Mouse (Mus musculus) kidney, adult 18-20 months (tissue): ENCODE measurements at regions not wholly inside any gene's neighbourhood (a gene's known extent, or its start where the extent isn't known, plus 50 kb on each side); places are given as distances from the start of the nearest gene placed in this dataset.

Experiments used
- DNase-seq: peaks from one replicate; pipeline ENCODE4 v3.0.0; 2021

DNA sequence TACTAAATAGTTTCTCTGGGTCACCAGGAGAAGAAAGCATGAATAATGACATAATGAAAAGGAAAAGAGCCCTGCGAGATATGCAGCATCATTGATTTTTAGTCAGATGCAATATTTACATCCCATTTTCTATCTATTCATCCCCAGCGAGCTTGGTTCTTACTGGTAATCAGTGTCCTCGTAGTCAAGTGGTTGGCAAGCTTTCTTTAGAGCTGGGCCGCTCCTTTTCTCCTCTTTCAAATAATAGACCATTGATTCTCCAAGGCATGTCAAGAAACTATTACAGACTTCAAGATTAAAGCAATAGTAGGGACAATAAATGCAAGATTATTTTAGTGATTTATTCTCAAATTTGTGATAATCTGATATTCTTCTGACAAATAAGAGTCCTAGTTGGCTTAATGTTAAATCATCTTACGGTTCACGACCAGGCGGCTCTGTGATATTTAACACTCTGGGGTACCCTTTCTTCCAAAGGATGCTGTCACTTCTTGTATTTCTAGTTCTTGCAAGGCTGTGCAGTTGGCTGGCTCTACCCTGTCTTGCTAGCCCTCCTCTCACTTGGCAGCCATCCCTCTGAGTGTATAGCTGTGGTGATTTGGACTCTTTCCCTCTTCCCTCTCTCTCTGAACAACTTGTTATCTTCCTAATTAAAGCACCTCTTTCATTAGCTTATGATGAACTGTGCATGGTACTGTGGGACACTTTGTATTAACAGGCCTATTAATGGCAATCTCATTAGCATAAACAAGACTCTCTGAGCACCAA lies 185.6 kb upstream of the Usp25 start:
- DNase-seq: no peak

DNA sequence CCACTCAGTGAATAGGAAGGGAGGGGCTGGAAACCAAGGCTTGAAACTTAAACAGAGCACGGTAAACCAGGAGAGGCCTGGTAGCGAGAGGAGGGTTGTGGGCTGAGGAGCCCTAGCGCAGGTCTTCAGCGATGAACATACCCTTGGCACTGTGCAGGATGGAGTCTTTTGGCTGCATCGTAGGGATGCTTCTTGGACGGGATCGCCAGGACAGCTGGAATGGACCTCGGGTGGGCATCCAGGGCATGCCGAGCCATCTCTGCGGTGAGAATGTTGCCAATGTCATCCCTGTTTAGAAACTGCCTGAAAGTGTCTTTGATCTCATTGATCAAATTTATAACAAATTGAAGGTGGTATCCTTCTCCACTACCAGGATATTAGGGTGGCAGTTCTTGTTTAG lies 192.2 kb upstream of the Usp25 start:
- DNase-seq: no peak

DNA sequence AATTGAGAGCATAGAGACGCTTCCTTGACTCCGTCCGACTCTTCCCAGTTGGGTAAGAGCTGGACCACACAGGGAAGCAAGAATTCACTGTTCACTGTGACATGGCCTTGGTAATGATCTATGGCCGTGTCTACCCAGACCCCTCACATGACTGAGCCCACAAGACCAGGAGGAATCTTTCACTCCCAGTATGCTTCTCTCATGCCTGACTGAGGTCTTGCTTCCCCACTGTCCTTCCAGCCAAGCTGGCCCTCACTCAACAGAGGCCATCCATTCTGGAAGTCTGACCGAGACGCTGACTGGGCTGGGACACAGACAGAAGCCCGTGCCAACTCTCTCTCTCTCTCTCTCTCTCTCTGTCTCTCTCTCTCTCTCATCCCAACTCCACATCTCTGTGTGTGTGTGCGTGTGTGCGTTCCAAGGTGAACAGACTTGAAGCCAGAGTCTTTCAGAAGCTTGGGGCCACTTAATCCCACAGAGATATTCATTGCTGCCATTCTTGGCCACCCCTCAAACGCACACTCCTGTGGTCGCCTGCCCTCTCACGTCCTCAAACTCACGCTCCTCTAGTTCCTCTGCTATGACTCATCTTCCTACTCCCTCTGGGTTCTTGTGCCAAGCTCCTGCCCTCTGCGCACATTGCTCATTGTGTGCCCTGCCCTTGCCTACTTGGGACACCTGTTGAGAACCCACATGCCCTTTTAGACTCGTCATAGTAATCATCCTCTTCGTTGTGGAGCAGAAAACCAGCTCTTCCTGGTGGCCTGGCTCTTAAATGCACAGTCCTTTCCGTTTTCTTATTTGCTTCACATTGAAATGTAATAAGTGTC lies 197.2 kb upstream of the Usp25 start:
- DNase-seq: no peak

DNA sequence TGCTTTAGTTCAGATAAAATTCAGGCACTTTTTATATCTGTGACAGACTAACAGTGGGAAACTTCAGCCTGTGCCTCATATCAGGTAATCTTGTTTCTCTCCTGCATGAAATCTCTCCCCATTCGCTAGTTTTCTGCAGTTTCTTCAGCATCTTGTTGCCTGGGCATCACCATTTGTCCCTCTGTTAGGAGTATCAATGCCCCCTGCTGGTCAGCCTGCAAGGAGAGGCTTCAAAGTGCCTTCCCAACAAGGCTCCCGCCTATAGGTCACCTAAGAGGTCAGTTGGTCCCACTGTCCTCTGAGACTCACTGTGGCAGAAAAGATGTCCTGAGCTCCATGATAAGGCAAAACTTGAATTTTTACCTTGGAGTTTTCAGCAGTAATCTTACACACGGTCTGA lies 209.8 kb upstream of the Usp25 start:
- DNase-seq: peak; percentile 43

DNA sequence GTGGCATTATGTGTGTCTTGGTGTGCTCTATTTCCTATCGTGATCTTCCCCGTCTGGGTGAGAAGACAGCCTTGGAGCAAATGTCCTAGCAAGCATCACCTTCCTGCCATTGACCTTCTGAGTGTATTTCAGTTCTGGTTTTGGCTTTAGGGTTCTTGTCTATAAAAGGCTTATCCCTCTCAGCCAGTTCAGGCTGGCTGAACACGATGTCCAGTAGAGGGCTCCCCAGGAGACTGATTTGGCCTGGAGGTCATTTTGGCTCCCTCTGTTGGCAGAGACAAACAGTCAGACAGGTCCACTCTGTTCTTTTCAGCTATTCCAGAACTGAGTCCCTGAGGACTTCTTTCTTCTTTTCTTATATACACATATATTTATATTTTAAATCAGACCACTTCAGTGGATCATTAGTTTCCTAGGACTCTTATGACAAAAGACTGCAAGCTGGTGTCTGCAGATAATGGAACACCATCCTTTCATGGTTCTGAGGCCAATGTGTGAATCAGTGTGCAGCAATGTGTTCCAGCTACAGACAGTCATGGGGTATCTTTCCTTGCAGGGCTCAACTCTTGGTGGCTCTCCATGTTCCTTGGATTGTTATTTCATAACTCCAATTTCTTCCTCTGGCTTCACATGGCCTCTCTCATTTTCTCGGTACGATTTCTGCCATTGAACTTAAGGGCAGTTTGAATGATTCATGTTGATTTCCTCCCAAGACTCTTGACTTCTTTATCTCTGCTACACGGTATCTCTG lies 226.9 kb upstream of the Usp25 start:
- peak; percentile 70 for DNase-seq

DNA sequence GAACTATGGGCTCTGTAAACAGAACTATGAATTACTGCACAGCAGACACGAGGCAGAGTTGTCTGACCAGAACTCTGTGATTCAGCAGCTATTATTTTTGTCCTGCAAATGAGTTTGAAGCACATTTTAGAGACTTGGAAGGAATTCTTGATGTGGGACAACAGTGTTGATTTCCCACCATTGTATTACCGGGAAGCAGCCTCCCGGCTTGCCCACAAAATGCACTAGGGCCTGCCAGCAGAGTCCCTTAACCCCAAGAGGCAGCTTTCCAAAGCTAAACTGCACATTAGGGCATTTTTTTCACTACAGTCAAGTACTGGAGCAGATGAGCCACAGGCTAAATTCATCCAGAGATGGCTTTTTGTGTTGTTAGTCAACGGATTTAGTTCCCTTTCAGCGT lies 230.8 kb upstream of the Usp25 start:
- no peak for DNase-seq

DNA sequence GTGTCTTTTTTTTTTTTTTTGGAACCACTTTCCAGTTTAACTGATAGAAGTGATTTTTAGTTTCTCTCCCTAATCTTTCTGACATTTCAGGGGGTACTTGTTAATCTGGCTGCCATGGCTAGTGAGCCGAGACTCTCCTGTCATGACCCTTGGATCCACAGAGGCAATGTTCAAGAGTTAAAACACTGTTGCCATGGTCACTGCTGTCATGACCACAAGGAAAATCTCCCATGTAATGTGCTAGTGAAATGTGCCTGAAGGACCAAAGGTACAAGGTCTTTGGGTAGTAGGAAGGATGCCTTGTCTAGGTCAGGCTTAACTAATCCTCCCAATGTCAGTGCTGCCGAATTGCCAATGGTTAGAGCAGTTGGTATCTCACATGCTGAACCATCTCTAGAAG lies 237.7 kb upstream of the Usp25 start:
- no peak for DNase-seq

DNA sequence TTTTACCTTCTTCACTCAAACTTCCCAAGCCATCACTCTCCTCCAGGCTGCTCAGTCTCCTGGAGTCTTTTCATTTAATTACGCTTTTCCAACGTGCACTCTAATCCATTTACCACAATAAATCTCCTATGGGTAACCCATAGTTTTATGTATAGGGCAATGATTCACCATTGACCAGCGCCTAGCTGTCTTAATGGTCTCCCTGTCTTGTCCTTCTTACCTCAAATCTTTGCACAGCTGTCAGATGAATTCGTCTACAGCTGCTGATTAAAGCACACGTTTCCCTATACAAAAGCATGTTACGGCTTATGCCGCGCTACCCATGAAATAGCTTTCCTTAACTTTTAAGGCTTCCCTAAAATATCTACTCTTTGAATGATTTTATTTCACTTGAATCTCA lies 239.5 kb upstream of the Usp25 start:
- DNase-seq: no peak

DNA sequence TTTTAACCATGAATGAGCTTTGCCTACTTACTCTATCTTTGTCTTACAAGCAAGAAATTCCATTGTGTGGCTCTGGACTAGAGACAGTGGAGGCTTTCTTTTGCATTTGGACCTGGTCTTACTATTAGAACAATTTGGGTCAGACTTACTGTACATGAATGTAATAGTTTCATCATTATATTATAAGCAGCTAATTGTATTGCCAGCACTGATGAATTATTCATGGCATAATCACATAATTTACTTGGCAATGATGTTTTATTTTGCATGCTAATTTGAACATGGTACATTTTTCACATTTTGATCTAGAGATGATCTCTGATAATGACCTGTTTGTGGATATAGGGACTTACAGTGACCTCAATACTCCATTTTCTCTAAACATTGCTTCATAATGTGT lies 240.0 kb upstream of the Usp25 start:
- DNase-seq: no peak

DNA sequence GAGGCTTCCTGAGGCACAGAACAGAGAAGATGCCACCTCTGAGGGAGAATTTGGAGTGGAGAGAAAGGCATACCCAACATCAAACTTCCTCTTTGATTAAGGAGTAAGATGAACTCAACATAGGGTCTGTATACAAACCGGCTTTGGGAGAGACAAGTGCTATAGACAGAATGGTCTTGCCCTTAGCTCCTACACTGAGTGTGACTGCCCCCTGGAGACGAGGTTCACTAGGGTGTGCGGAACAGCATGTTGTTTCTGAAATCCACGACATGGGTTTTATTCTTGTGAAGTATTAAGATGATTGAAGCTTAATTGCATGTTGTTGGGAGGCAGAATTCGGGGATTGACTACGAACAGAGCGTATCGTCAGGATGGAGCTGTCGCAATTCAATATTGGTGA lies 244.9 kb upstream of the Usp25 start:
- peak; percentile 63 for DNase-seq

DNA sequence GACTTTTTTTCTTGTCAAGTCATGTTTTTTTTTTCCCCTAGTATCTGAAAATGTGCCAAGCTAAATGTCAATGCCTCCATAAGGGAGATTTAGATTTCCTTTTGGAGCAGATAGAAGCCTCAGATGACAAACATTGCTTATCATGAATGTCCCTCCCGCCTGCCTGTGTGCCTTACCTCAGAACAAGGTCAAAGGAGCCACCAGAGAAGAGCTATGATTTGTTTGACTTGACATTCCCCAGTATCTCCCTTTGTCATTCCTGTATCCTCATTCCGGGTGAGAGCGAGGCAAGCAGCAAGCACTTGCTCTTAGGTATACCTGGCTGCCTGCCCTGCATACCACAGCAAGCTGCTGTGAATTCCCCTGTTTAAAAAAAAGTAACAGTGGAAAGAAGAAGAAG lies 246.9 kb upstream of the Usp25 start:
- DNase-seq: no peak

DNA sequence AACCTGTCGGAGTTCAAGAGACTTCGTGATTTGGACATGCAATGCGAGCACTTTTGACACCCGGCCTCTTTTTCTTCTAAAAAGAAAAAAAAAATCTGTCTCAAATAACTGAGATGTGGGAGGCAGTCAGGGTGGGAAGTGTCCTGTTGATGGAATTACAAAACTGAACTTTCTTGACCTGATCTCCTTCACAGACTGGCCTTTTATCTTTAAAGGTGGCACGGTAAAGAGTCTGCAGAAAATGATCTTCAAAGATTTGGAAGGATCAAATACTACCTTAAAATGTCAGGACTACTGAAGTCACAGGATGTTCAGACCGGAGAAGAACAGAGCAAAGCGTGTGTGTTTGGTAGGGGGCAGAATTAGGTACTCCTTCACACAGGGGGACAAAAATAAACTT lies 248.0 kb upstream of the Usp25 start:
- DNase-seq: no peak

DNA sequence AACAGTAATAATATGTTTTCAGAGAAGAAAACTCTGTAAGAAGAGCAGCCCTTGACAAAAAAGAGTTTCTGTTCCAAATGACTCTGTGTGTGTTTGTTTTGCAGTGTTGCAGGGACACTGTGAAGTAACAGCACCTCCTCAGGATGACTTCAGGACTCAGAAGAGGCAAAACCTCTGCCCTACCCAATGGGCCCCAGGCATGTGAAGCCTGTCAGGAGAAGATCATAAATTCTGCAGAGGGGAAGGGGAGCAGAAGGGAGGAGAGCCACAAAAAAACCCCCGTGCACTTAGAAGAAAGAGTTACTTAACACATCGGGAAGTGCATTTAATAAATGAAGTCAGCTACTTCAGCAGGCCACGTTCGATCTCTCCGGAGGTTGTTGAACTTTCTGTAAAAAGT lies 248.5 kb upstream of the Usp25 start:
- no peak for DNase-seq

DNA sequence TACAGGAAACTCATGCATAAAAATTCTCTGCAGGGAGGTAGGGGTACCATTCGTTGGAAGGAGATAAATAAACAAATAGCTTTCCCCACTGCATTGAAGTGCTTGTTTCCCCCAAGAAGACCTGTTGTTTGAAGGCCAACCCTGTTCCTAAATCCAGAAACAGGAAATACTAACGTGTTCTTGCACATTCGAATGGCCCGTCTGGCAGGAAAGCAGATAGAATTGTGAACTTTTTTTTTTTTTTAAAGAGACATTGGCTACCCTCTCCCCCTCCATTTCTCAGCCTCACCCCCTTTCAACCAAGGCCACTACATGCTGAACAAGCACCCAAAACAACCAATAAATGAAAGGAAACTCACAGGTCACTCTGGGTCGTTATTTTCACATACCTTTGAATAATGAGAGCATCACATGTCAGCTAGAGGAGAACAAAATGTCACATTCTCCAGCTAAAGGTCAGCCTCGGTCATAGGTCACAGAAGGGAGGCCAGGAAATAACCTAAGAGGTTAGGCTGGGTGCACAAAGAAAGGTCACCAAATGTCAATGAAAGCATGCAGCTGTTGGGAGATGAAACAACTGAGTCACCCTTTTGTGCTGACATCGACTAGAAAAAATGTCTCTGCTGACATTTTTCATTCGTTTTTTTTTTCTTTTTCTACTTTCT lies 250.8 kb upstream of the Usp25 start:
- peak; percentile 65 for DNase-seq

DNA sequence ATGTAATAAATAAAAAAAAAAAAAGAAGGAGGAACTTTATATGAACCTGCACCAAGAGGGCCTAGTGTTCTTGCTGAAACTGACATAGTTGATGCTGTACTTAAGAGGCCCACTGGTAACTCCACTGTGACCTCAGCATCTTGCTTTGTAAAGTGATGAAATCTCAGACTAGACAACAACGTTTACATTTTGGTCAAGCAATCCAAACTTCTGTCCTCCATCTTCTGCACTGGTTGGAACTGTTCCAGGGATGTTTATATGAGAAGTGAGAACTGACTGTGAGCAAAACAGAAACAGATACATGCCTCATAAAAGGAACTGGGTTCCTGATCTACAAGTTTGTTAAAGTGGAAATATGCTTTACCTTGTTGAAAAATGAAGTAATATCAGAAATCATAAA lies 251.7 kb upstream of the Usp25 start:
- DNase-seq: no peak

DNA sequence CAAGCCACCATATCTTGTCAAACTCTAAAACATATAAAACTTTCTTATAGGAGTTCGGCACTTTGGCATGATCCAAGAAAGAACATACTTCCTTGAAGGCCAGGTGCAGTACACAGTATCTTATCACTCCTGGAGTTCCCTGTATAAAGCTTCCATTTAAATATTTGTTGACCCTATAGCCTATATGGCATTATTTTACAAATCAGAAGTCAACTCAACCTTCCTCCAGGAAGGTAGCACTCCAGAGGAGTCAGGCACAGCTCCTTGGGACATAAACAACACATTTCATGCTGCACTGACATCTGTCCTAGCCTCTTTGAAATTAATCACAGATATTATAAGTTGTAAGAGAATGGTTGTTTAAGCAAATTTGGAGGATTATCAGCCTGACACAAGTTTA lies 252.5 kb upstream of the Usp25 start:
- DNase-seq: no peak

DNA sequence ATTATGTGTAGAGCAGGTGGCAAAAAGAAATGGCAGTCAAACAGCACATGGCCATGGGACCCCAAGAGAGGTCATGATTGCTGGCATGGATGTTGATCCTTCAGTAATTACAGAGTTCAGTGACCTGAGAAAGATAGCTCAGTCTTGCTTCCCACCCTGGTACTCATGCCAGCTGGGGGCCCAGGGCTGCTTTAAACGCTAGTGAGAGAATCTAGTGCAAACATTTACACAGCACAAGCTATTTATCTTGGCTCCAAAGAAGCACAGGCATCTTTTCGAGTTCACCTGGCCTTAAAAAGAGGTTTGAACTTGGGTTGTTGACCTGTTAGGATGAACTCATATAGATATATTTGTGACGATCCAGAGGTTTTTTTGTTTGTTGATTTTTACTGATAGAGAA lies 258.6 kb upstream of the Usp25 start:
- no peak for DNase-seq

DNA sequence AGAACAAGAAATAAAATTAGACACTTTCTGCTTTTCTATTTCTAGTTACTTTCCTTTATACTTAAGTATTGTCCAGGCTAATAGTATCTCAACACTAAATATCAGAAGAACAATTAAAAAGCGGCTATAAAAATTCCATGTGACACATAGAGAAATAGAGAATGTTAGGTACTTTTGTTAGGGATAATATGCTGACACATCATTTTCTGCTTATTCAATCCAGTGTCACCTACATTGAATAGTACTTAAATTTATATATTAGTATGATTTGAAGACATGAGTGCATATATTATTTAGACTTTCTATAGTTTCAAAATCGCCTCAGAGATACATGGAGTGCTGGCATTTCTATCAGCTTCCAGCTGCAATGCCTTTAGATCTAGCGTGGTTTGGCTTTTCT lies 267.1 kb upstream of the Usp25 start:
- DNase-seq: no peak

DNA sequence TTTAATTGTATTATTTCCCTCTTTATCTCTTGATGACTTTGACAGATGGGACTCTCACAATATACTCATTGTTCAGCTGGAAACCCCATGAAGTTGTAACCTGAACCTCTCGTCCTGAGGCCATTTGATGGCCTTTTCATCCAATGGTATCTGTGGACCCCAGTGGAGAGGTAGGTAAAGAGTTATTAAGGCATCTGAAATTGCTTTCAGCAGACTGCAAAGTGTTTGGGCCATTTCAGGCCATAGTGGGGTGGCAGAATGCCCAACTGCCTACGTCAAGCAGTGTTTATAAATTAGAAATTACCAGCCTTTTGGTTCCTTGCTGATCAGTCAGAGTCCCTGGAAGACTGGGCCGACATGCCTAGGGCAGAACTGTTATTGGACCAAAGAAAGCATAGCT lies 272.4 kb upstream of the Usp25 start:
- DNase-seq: peak; percentile 9

DNA sequence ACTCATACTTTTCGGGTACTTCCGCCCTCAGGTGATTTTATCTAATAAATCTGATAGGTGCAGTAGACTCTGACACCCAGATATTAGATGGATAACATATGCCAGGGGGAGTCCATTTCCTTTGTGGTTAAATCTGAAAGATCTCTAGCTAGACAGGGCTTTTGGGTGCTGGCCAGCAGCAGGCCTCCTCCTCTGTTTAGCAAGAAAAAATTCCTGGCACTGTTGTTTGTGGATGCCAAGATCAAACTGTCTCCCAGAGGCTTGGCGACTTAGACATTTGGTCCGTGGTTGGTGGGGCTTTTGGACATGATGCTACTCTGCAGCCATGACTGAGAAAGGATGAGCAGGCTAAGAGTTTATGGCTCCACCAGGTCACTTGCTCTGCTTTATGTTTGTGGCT lies 287.5 kb upstream of the Usp25 start:
- no peak for DNase-seq

DNA sequence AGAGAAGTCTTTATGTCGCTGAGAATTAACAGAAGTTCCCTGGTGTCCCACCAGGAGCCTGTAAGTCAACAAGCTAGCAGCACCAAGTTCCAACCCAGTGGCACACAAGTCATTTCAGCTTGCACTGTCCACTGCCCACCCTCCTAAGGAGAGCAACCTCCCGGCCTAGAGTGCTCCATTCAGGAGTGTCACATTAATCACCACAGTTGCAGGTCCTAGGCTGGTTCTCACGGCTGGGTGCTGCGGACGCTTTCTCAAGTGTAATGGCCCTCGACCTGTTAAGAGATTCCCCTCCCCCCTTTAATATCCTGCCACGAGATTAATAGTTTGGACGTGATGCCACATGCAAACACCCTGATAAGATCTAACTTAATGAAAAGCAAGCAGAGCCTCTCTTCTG lies 288.2 kb upstream of the Usp25 start:
- no peak for DNase-seq

DNA sequence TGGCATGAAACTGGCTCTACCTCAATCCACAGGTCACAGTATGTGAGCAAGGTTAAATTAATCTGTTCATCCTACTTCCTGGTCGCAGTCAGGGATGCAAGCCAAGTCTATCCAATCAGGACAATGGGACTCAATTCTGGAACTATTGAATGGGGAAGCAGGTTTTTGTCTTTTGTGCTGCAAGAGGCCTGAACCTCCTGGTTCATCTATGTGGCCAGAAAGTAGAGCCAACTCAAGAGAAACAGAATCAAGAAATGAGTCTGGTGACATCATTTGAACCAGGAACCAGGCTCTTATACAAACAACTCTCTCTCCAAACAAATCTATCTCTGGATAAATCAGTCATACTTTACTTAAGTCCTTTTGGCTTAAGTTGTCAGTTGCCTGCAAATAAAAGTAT lies 294.7 kb upstream of the Usp25 start:
- DNase-seq: no peak

DNA sequence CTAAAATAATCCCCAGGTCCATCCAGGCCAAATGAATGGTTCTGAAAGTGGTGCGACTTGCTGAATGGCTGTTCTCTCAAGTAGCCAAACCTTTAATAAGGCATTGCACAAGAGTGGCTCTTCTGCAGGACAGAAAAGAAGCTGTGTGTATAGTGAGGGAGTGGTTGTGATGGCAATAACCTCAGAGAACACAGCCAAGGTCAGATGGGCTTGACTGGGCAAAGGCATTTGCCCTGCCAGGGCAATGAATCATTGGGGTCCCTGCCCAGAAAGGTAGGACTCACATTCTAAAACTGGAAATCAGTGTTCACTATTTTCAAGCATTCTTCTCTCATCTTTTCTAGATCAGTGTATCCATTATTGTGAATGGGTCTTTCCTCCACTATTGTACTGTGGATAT lies 295.4 kb upstream of the Usp25 start:
- DNase-seq: no peak
